Mouse (Mus musculus) heart, postnatal 14 days (tissue): Measurements from ENCODE around the gene Gm15319. TPM values are rescaled to one million over a fixed set of nuclear protein-coding genes. Genes with fewer than 3 reads are reported as not detected.
"Not testable (repeated sequence)": the region's sequence is repeated elsewhere in the genome, so short reads cannot be mapped to it uniquely, and the experiment has no call there.

Source experiments
- DNase-seq, 2 experiments: peaks; one replicate each; pipeline ENCODE4 v3.0.0; 2021 to 2022
- intact Hi-C: fragments of 180-260 bp; cut with DNase I; formaldehyde crosslinking; loops from one replicate; pipeline ENCODE4 v1.15.1; 2025
- total RNA-seq, 2 experiments: library from RNA; stranded (reverse); gene quantifications; 2 replicates each; pipeline ENCODE4 v1.2.3; 2021

The Gm15319 gene
- total RNA-seq, 2 experiments from 2014 or later: 0.20 to 1.3 TPM

GRCm38 (mm10) chr8:20300042-20300441 is 63.0 kb downstream of the Gm15319 start:
- intact Hi-C loops, DNase-seq: not testable (repeated sequence)

GRCm38 (mm10) chr8:20297939-20298505 is 65.0 kb downstream of the Gm15319 start:
- intact Hi-C loops, DNase-seq: not testable (repeated sequence)

DNA sequence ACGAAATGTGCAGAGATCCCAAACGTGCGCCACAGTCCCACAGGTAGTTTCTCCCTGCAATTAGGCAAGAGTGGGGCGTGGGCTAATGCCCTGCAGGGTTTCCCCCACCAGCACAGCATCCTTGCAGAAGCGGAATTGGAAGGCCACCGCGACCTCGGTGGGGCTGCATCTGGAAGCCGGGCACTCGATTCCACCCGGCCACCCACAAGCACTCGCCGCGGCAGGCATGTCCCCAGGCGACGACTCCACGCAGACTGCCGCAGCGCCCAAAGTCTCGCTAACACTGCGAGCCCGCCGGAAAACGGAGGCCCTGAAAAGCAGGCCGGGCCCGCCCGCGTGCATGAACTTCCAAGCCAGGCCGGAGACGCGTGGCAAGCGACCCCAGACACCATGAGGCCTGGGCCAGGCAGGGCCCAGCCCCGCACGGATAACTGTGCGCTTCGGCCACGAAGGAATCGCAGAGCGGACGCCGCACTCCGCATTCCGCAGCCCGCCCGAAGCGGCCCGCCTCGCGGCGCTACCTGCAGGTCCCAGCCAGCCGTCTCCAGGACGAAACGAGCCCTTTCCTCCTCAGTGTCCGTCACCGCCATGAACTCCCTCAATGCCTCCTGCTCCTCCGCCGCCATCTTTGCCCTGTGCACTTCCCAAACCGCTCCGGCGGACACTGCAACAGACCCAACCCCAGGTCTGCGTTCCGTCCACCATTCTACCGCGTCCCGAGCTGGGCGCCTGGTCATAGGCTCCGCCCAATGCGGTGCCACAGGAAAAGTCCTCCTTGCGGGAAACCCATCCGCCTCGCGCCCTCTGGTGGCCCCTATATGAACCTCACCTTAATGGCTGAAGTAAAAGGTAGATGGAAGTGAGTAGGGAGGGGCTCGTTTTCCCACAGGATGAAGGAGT is 66.0 kb downstream of the Gm15319 start:
- DNase-seq: peak; percentile 76 to 82
- intact Hi-C loops: not testable (repeated sequence)

GRCm38 (mm10) chr8:20295881-20296280 is 67.1 kb downstream of the Gm15319 start:
- intact Hi-C loops, DNase-seq: not testable (repeated sequence)

GRCm38 (mm10) chr8:20294826-20295225 is 68.2 kb downstream of the Gm15319 start:
- DNase-seq, intact Hi-C loops: not testable (repeated sequence)

DNA sequence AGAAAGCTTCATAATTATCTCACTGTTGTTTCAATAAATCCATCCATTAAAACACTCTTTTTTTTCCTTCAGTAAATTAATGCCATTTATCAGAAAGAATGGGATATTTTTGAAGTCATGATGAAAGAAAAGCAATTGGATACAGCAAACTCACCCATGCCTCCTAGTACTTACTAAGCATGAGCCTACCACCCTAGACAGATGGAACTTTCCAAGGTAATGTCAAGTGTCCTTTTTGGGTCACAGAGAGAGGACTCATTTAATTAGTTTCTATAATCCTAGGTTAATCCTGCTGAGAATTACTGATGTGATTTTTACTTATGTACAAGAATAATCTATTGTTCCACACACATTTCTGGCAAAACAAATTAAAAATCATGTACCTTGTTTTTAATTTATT is 69.0 kb downstream of the Gm15319 start:
- DNase-seq, intact Hi-C loops: not testable (repeated sequence)

- intact Hi-C loops, DNase-seq: not testable (repeated sequence)
Measured at GRCm38 (mm10) chr8:20290015-20290414, 73.0 kb downstream of the Gm15319 start.

- intact Hi-C loops, DNase-seq: not testable (repeated sequence)
Measured at GRCm38 (mm10) chr8:20288878-20289277, 74.1 kb downstream of the Gm15319 start.

DNA sequence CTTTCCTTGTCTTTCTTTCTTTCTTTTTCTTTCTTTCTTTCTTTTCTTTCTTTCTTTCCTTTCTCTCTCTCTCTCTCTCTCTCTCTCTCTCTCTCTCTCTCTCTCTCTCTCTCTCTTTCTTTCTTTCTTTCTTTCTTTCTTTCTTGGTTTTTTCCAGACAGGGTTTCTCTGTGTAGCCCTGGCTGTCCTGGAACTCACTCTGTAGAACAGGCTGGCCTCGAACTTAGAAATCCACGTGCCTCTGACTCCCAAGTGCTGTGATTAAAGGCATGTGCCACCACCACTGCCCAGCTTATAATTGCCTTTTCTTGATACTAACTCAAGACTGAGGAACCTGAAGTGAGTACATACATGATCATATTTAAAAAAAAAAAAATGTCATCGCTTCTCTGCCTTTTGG is 75.3 kb downstream of the Gm15319 start:
- DNase-seq, intact Hi-C loops: not testable (repeated sequence)
